Mouse (Mus musculus) embryo, embryonic 11 days (tissue): ENCODE measurements at regions not wholly inside any gene's neighbourhood (a gene's known extent, or its start where the extent isn't known, plus 50 kb on each side); places are given as distances from the start of the nearest gene placed in this dataset.

Source experiments
- DNase-seq: peaks from one replicate; pipeline ENCODE4 v3.0.0-alpha.2; 2015

- no peak for DNase-seq
These were observed 280.2 kb upstream of the Fam49a start for GRCm38 (mm10) chr12:11981743-11982142.

- no peak for DNase-seq
These were observed 268.4 kb upstream of the Fam49a start for GRCm38 (mm10) chr12:11993513-11993912.

- DNase-seq = no peak
These were observed 262.7 kb upstream of the Fam49a start for GRCm38 (mm10) chr12:11999199-11999598.

GRCm38 (mm10) chr12:12002414-12002813, 259.5 kb upstream of the Fam49a start:
- peak; percentile 26 for DNase-seq

GRCm38 (mm10) chr12:12010592-12010991, 251.3 kb upstream of the Fam49a start:
- DNase-seq = no peak

DNA sequence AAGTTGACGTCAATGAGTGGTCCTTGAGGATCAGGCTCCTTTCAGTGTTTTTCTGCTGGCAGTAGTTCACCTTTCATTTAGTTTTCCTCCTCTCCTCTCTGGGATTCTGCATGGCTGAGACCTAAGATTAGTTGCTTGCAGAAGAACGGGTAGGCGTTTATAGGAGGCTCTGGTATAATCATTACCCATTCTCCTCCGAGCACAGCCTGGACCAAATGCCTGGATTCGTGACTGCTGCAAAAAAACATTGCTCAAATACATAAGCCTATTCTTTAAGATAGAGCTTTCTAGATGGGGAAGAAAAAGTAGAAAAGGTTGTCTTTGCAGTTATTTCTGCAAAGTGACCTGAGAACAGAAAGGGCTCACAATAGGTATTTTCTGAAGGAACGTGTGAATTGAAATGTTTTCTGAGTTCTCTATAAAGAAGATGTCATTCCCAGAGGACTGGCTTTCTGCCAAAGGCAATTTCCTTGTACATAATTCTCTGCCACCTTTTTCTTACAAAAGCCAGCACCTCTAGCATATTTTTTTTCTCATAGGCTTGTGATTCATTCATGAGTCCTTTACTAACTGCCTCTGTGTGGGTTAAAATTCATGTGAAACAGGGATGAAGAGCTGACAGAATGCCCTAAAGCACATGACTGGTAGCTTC, 238.0 kb upstream of the Fam49a start:
- no peak for DNase-seq

DNA sequence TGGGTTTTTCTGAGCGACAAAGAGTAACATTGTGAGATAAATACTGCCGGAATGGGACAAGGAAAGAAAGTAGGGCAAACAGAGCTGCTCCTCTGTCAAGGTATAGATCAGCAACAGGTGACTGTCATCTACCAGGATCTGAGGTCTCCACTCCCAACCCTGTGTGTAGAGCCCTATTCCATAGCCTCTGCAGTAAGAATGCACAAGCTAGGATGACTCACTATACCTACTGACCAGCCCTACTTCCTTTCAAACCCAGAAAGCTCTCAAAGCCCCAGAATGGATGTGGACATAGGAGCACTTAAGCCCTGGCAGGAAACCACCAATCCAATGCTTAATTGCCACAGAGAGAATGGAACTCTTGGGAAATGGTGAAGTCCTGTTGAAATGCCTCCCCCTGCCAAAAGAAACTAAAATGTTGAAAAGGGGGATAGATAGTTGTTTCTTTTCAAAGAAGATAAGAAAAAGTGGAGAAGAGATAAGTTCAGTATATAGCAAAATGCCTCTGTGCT, 231.8 kb upstream of the Fam49a start:
- DNase-seq = no peak

DNA sequence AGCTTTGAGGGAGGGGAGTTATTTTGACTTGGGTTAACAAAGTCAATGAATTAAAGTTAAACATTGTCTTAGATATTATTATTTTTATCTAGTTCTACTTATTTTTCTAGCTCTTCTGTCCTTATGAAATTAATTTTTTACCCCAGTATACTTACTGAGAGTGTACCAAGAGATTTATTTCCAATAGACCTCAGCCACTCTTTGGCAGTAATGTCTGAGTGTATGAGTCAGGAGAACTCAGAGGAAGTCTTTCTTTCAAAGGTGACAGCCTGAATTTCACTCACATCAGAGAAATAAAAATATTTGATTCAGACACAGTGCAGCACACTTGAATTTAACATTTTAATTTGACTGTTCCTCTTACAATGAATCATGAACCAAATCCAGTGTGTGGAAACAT, 227.4 kb upstream of the Fam49a start:
- DNase-seq = no peak

GRCm38 (mm10) chr12:12039217-12039616, 222.7 kb upstream of the Fam49a start:
- DNase-seq = no peak

DNA sequence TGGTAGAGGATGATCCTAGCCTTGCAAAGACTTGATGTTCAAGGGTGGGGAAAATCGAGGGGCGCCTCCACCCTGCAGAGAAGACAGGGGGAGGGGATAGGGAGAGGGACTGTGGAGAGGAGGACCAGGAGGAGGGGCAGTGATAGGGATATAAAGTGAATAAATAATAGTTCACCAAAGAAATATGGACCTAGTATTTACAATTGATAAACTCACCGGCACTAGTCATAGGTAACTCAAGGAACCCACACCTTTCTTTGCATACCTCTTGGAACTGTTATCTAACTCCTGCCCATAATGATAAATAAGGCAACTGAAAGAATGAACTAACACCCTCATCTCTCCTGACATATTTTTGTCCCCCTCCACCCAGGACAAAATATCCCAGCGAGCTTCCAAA, 199.7 kb upstream of the Fam49a start:
- DNase-seq = no peak

DNA sequence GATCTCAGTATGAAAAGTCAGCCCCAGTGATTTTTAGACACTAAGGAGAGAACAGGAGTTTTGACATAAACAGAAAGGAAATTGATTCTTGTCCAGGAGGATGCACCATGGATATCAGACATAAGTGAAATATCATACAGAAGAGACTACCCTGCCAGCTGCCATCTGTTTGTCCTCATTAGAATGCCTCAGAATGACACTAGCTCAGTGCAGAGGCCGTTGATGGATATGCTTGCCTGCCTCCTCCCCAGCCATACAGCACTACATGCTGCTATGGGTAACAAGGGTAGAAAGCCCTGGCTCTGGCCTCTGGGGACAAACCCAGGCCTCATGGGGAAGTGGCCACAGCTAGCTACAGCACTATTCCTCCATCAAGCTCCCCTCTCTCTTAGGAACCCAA, 198.0 kb upstream of the Fam49a start:
- no peak for DNase-seq

GRCm38 (mm10) chr12:12064395-12064794, 197.5 kb upstream of the Fam49a start:
- no peak for DNase-seq

GRCm38 (mm10) chr12:12088338-12088737, 173.6 kb upstream of the Fam49a start:
- DNase-seq = no peak
